ENCODE assay signal across 23 mouse cellular contexts in the genomic region with DNA sequence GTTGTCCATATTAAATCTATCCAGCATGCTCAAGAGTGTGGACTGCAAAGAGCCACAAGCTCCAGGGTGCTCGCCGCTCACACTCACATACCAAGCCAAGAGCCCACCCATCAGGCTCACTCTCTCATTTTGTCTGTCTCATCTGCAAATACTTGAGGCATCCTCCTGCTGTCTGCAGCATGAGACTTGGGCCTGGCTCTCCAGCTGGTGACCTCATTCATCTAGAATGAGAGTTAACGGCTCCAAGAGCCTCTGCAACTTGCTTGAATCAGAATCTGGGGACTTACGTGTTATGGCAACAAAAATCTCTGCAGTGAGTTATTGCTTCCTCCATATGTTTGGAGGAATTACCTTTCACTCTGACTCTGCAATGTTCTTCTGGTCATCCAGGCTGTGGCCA. TPM values are rescaled to one million over a fixed set of nuclear protein-coding genes. Genes with fewer than 3 reads are reported as not detected.
DNase-seq lines count a peak whose midpoint lies in the region; ATAC-seq and TF ChIP-seq lines count a peak whose summit lies in the region.
"Had no signal": no experiment of that assay in that cellular context is flagged by ENCODE, and none has a peak within 500 bp of the region (broad histone marks: within the 10 kb centered on the region; RNA-seq: fewer than 3 reads in every experiment).

No protein-coding gene starts in this region.

- DNase-seq in forebrain, embryonic 14.5 days (ENCODE audit: low spot score) = no peak
- no peak for DNase-seq in forebrain, embryonic 11.5 days (ENCODE audit: low spot score)
- peak; percentile 53 for DNase-seq in limb, embryonic 14.5 days (ENCODE audit: low spot score)
- DNase-seq in limb, embryonic 10.5 days (ENCODE audit: low spot score) = no peak
- no peak for DNase-seq in natural killer cell, adult 2 months (ENCODE audit: low spot score in 2 of 2)
- DNase-seq: adrenal gland, postnatal 36 days; cerebellum, adult 11 months; cerebellum, adult 9-11 months; kidney, postnatal 25 days; layer of hippocampus, postnatal 36 days; midbrain, embryonic 14.5 days; thymus, postnatal 25 days had no signal

- ATAC-seq in forebrain, embryonic 14.5 days = peak; percentile 28; the same call in 1 of the 2 replicates
- ATAC-seq in forebrain, embryonic 11.5 days (replicated peaks; ENCODE audit: low FRiP score) = no peak
- peak; percentile 64 for ATAC-seq in limb, embryonic 14.5 days (ENCODE audit: low FRiP score, low read depth)
- ATAC-seq in intestine, embryonic 15.5 days = peak; percentile 67
- ATAC-seq in stomach, embryonic 16.5 days (ENCODE audit: insufficient read depth, low FRiP score) = peak; percentile 57
- no peak for ATAC-seq in monocyte, adult 5-6 weeks (replicated peaks; ENCODE audit: insufficient number of reproducible peaks, low FRiP score, low TSS enrichment, poor library complexity, severe bottlenecking)
- ATAC-seq: CD4-positive, CD25-positive, alpha-beta regulatory T cell, adult 4 months had no signal

- no peaks in the 10 kb centered on the region for H3K36me3 ChIP-seq in forebrain, embryonic 14.5 days (ENCODE audit: control insufficient read depth, insufficient read depth, low read length)
- H3K36me3 ChIP-seq in forebrain, embryonic 11.5 days (ENCODE audit: control insufficient read depth, insufficient read depth, low read length) = no peaks in the 10 kb centered on the region
- H3K36me3 ChIP-seq in limb, embryonic 14.5 days (ENCODE audit: control insufficient read depth, insufficient read depth, low read length) = no peaks in the 10 kb centered on the region
- H3K36me3 ChIP-seq in limb, embryonic 10.5 days = no peaks in the 10 kb centered on the region
- no peaks in the 10 kb centered on the region for H3K36me3 ChIP-seq in intestine, embryonic 15.5 days
- no peaks in the 10 kb centered on the region for H3K36me3 ChIP-seq in stomach, embryonic 16.5 days (ENCODE audit: control insufficient read depth, insufficient read depth, low read length)
- H3K36me3 ChIP-seq: hindbrain, embryonic 13.5 days; limb, embryonic 13.5 days had no signal

- no peak overlapping the region for H3K27ac ChIP-seq in forebrain, embryonic 14.5 days (ENCODE audit: low read depth, low read length)
- H3K27ac ChIP-seq in forebrain, embryonic 11.5 days (ENCODE audit: low read depth, low read length) = no peak overlapping the region
- H3K27ac ChIP-seq in limb, embryonic 14.5 days (replicated peaks; ENCODE audit: low read depth, low read length) = no peak overlapping the region
- H3K27ac ChIP-seq in limb, embryonic 10.5 days = no peak overlapping the region
- 0 out of 2 replicates have a peak overlapping the region, but pooled peaks have one; percentile 40 for H3K27ac ChIP-seq in intestine, embryonic 15.5 days
- peak overlapping the region; percentile 72 for H3K27ac ChIP-seq in stomach, embryonic 16.5 days (ENCODE audit: low read length)
- H3K27ac ChIP-seq: hindbrain, embryonic 13.5 days; limb, embryonic 13.5 days; liver, embryonic 14.5 days had no signal

- no peaks in the 10 kb centered on the region for H3K27me3 ChIP-seq in forebrain, embryonic 14.5 days (replicated peaks; ENCODE audit: control insufficient read depth, insufficient read depth, low read length)
- H3K27me3 ChIP-seq in forebrain, embryonic 11.5 days (ENCODE audit: control insufficient read depth, insufficient read depth, low read length) = no peaks in the 10 kb centered on the region
- H3K27me3 ChIP-seq in limb, embryonic 14.5 days (ENCODE audit: control insufficient read depth, insufficient read depth, low read length) = no peaks in the 10 kb centered on the region
- H3K27me3 ChIP-seq in limb, embryonic 10.5 days (ENCODE audit: low read depth, poor library complexity, severe bottlenecking) = no peaks in the 10 kb centered on the region
- no peaks in the 10 kb centered on the region for H3K27me3 ChIP-seq in intestine, embryonic 15.5 days (replicated peaks)
- no peaks in the 10 kb centered on the region for H3K27me3 ChIP-seq in stomach, embryonic 16.5 days (ENCODE audit: control insufficient read depth, insufficient read depth, low read length)
- H3K27me3 ChIP-seq: hindbrain, embryonic 13.5 days; limb, embryonic 13.5 days had no signal

- H3K9me3 ChIP-seq in forebrain, embryonic 14.5 days (replicated peaks; ENCODE audit: control insufficient read depth, low read length) = no peaks in the 10 kb centered on the region
- no peaks in the 10 kb centered on the region for H3K9me3 ChIP-seq in forebrain, embryonic 11.5 days (ENCODE audit: control insufficient read depth, low read length)
- no peaks in the 10 kb centered on the region for H3K9me3 ChIP-seq in limb, embryonic 14.5 days (ENCODE audit: control insufficient read depth, low read length)
- H3K9me3 ChIP-seq in limb, embryonic 10.5 days (replicated peaks) = no peaks in the 10 kb centered on the region
- no peaks in the 10 kb centered on the region for H3K9me3 ChIP-seq in intestine, embryonic 15.5 days
- no peaks in the 10 kb centered on the region for H3K9me3 ChIP-seq in stomach, embryonic 16.5 days (replicated peaks; ENCODE audit: control insufficient read depth, low read length)
- H3K9me3 ChIP-seq: hindbrain, embryonic 13.5 days; limb, embryonic 13.5 days had no signal

- WGBS in forebrain, embryonic 14.5 days = 77% methylated on average over 4 of the region's 4 CpGs
- WGBS in forebrain, embryonic 11.5 days = 90% methylated on average over 4 of the region's 4 CpGs
- 48% methylated on average over 4 of the region's 4 CpGs for WGBS in limb, embryonic 14.5 days
- WGBS in limb, embryonic 10.5 days = 66% methylated on average over 4 of the region's 4 CpGs
- WGBS in intestine, embryonic 15.5 days = 42% methylated on average over 4 of the region's 4 CpGs
- 40% methylated on average over 4 of the region's 4 CpGs for WGBS in stomach, embryonic 16.5 days

- 0 out of 2 replicates have a peak, but pooled peaks cover 2% of the 10 kb centered on the region for H3K4me1 ChIP-seq in forebrain, embryonic 14.5 days (ENCODE audit: control insufficient read depth, insufficient read depth, low read length)
- no peaks in the 10 kb centered on the region for H3K4me1 ChIP-seq in forebrain, embryonic 11.5 days (replicated peaks; ENCODE audit: control insufficient read depth, insufficient read depth, low read length)
- H3K4me1 ChIP-seq in limb, embryonic 14.5 days (ENCODE audit: control insufficient read depth, insufficient read depth, low read length) = 0 out of 2 replicates have a peak, but pooled peaks cover 4% of the 10 kb centered on the region
- peaks cover 10% of the 10 kb centered on the region for H3K4me1 ChIP-seq in limb, embryonic 10.5 days
- H3K4me1 ChIP-seq in intestine, embryonic 15.5 days (replicated peaks) = peaks cover 5% of the 10 kb centered on the region; the same call in 1 of the 2 replicates
- peaks cover 14% of the 10 kb centered on the region for H3K4me1 ChIP-seq in stomach, embryonic 16.5 days (ENCODE audit: control insufficient read depth, insufficient read depth, low read length)

- no peak overlapping the region for H3K4me3 ChIP-seq in forebrain, embryonic 14.5 days (ENCODE audit: low read depth, low read length)
- H3K4me3 ChIP-seq in forebrain, embryonic 11.5 days (ENCODE audit: low read depth, low read length) = no peak overlapping the region
- no peak overlapping the region for H3K4me3 ChIP-seq in limb, embryonic 14.5 days (replicated peaks; ENCODE audit: low read length)
- no peak overlapping the region for H3K4me3 ChIP-seq in limb, embryonic 10.5 days
- H3K4me3 ChIP-seq in intestine, embryonic 15.5 days (replicated peaks) = no peak overlapping the region
- no peak overlapping the region for H3K4me3 ChIP-seq in stomach, embryonic 16.5 days (replicated peaks; ENCODE audit: low read length)
- H3K4me3 ChIP-seq: erythroblast, embryonic 14.5 days; hindbrain, embryonic 13.5 days; limb, embryonic 13.5 days; myocyte had no signal

- no peak overlapping the region for H3K4me2 ChIP-seq in forebrain, embryonic 14.5 days (ENCODE audit: low read length)
- no peak overlapping the region for H3K4me2 ChIP-seq in forebrain, embryonic 11.5 days (ENCODE audit: low read depth, low read length, severe bottlenecking)
- no peak overlapping the region for H3K4me2 ChIP-seq in limb, embryonic 14.5 days (replicated peaks; ENCODE audit: low read depth, low read length, severe bottlenecking)
- no peak overlapping the region for H3K4me2 ChIP-seq in intestine, embryonic 15.5 days (replicated peaks)
- no peak overlapping the region; the same call in 1 of the 2 replicates for H3K4me2 ChIP-seq in stomach, embryonic 16.5 days (ENCODE audit: low read depth, low read length)
- H3K4me2 ChIP-seq: hindbrain, embryonic 13.5 days; limb, embryonic 13.5 days; lung, embryonic 14.5 days had no signal

- no peak overlapping the region for H3K9ac ChIP-seq in forebrain, embryonic 14.5 days (ENCODE audit: low read length)
- H3K9ac ChIP-seq in forebrain, embryonic 11.5 days (ENCODE audit: low read length) = no peak overlapping the region
- no peak overlapping the region for H3K9ac ChIP-seq in limb, embryonic 14.5 days (ENCODE audit: low read depth, low read length, severe bottlenecking)
- no peak overlapping the region for H3K9ac ChIP-seq in intestine, embryonic 15.5 days
- H3K9ac ChIP-seq in stomach, embryonic 16.5 days (ENCODE audit: low read length) = no peak overlapping the region
- H3K9ac ChIP-seq: hindbrain, embryonic 13.5 days; limb, embryonic 13.5 days; liver, embryonic 14.5 days; lung, embryonic 14.5 days had no signal

- no peak for TF ChIP-seq POLR2A in limb, embryonic 14.5 days (IDR thresholded peaks at IDR 0.05; ENCODE audit: borderline replicate concordance, extremely low read depth, insufficient read depth, insufficient read length)

RNA-seq across cellular contexts. Expression of a gene that starts 51.7 kb away (rescaled TPM):
- polyA plus RNA-seq in forebrain, embryonic 14.5 days (2014; fragmentation: Nextera tagmentation; extraction: Ambion mirVana) = 35.0 and 40.4 TPM in 2 replicates
- polyA plus RNA-seq in forebrain, embryonic 11.5 days (2014; fragmentation: Nextera tagmentation; extraction: Ambion mirVana) = 24.5 and 25.5 TPM in 2 replicates
- polyA plus RNA-seq in limb, embryonic 14.5 days (2012; rRNA removed) = 7.5 and 8.6 TPM in 2 replicates
- polyA plus RNA-seq in limb, embryonic 14.5 days (2014; fragmentation: Nextera tagmentation; extraction: Ambion mirVana) = 9.0 and 11.1 TPM in 2 replicates
- polyA plus RNA-seq in limb, embryonic 10.5 days (2016; fragmentation: Nextera tagmentation; extraction: Ambion mirVana) = 1.4 and 1.8 TPM in 2 replicates
- 2.6 and 2.9 TPM in 2 replicates for polyA plus RNA-seq in intestine, embryonic 15.5 days (2015; fragmentation: Nextera tagmentation; extraction: Ambion mirVana)
- polyA plus RNA-seq in stomach, embryonic 16.5 days (2015; fragmentation: Nextera tagmentation; extraction: Ambion mirVana) = 4.4 TPM in 2 replicates
- total RNA-seq in monocyte, adult 5-6 weeks (2017) = not detected in 3 replicates
- total RNA-seq: megakaryocyte-erythroid progenitor cell, adult 5-6 weeks had no signal
- polyA plus RNA-seq: CD4-positive, CD25-positive, alpha-beta regulatory T cell, adult 4 months; erythroblast, embryonic 14.5 days; myocyte had no signal

Comparison
In these comparisons a context has a peak if more than half of its experiments do, and no peak if none do; other contexts are left out.
1. ATAC-seq: peak in forebrain, embryonic 14.5 days (single experiment), limb, embryonic 14.5 days (single experiment), intestine, embryonic 15.5 days (single experiment) and stomach, embryonic 16.5 days (single experiment); none in forebrain, embryonic 11.5 days (single experiment) and monocyte, adult 5-6 weeks (single experiment).
2. H3K27ac ChIP-seq: peak in intestine, embryonic 15.5 days (single experiment) and stomach, embryonic 16.5 days (single experiment); none in forebrain, embryonic 14.5 days (single experiment), forebrain, embryonic 11.5 days (single experiment), limb, embryonic 14.5 days (single experiment) and limb, embryonic 10.5 days (single experiment).